Mouse (Mus musculus): ENCODE measurements around the gene Aldh9a1. TPM values are rescaled to one million over a fixed set of nuclear protein-coding genes. Genes with fewer than 3 reads are reported as not detected.
"Not testable (repeated sequence)": the region's sequence is repeated elsewhere in the genome, so short reads cannot be mapped to it uniquely, and the experiment has no call there.

Aldh9a1 gene
- total RNA-seq, 2 experiments from 2014 or later = 15.2 to 16.8 TPM

DNA sequence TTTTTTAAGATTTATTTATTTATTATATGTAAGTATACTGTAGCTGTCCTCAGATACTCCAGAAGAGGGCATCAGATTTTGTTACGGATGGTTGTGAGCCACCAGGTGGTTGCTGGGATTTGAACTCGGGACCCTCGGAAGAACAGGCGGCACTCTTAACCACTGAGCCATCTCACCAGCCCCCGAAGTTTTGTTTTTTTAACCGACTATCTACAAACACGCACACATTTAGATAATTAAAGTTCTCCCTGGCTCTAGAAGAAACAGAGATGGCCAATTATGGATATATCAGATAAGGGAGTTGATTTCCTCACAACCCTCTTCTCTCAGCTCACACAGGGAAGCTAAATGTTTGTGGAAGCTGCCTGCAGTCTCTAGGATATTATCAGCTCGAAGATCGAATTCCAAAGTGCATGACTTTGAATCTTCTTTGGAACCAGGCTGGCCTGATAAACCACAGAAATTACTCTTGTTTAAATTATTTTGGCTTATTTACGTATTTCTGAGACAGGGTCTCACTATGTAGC lies 3.7 kb upstream of the Aldh9a1 start:
- DNase-seq (ENCODE audit: low spot score in 2 of 2); intact Hi-C loops (cut with DNase I): not testable (repeated sequence)

- DNase-seq (ENCODE audit: low spot score in 2 of 2); intact Hi-C loops (cut with DNase I): not testable (repeated sequence)
These were observed 585 bp upstream of the Aldh9a1 start for GRCm38 (mm10) chr1:167349206-167349605.

DNA sequence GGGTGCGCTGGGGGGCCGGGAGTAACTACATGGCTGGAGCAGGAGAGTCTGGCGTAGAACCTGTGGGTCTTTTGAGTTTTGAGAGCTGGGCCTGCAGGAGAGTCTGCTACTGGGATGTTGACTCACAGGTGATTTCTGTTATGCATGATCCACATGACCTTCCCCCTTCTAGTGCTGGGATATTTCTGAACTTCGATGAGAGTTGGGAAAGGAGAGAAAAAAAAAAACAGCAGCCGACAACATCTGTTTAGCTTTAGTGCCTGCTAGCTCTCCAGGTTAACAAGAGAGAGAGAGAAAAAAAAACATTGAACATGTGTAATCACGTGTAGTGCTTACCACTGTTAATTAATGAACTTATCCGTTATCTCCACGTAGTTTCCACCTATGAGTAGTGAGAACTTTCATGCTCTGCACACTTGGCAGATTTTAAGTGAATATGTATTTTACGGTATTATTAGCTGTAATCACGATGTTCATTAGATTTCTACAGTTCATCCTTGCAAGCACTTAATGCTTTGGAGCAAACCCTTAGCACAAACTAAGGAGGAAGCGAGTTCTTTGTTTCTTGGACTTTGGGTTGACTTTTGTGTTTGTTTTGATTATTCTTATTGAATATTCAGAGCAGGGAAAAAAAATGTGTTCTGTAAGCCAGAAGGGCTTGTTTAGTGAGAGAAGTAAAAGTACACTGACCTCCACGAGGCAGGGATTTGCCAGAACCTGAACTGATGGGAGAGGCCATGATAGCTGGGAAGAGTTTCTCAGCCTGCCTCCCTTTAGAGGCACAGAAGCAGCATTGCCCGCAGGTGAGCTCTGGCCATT lies 1.0 kb downstream of the Aldh9a1 start:
- intact Hi-C loops (cut with DNase I) = no loop called here
- no peak for DNase-seq (ENCODE audit: low spot score in 2 of 2)

DNA sequence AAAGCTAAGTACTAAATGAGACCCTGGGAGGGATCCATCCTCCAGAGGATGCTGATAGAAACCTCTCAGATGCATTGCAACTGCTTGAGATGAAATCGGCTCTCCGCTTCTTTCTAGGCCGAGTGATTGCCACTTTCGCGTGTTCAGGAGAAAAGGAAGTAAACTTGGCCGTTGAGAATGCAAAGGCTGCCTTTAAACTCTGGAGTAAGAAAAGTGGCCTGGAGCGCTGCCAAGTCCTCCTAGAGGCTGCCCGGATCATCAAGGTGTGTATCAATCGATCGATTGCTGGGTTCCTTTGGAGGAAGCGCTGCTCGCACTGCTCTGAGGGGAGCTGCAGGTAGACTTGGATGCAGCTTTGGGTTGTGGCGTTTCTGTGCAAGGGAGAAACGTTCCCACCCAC lies 2.6 kb downstream of the Aldh9a1 start:
- DNase-seq (ENCODE audit: low spot score in 2 of 2) = no peak
- intact Hi-C loops (cut with DNase I) = no loop called here

DNA sequence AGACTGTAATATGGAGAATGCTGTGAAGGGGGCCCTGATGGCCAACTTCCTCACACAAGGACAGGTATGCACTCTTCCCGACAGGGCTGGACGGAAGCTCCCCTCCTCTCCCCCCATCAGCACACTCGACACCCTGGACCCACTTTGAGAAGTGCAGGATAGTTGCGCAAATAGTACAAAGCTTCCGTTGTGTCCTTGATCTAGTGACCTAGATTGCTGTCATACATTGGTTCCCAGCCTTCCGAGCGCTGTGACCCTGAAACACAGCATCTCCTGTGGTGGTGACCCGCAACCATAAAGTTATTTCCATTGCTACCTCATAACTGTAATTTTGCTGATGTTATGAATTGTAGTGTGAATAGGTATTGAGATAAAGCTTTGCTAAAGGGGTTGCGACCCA lies 7.6 kb downstream of the Aldh9a1 start:
- no peak for DNase-seq (ENCODE audit: low spot score in 2 of 2)
- intact Hi-C loops (cut with DNase I) = no loop called here

- no peak for DNase-seq (ENCODE audit: low spot score in 2 of 2)
- intact Hi-C loops (cut with DNase I) = no loop called here
These were observed 8.9 kb downstream of the Aldh9a1 start for GRCm38 (mm10) chr1:167358731-167359130.

DNA sequence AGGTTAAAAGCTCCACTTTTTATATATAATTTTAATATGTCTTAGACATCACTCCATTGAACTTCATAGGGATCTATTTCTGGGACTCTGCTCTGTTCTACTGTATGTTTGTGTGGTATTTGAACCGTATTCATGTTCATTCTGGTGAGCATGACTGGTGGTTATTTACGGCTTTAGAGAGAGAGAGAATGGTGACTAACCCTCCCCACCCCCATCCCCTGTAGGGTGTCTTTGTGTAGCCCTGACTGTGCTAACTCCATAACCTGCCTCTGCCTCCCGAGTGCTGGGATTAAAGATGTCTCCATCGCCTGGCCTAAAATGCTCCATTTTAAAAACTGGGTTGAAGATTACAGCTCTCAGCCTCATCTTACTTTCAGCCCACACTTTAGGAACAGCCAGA lies 10.5 kb downstream of the Aldh9a1 start:
- no peak for DNase-seq (ENCODE audit: low spot score in 2 of 2)
- intact Hi-C loops (cut with DNase I) = no loop called here

GRCm38 (mm10) chr1:167362819-167363218 lies 13.0 kb downstream of the Aldh9a1 start:
- DNase-seq (ENCODE audit: low spot score in 2 of 2) = no peak
- intact Hi-C loops (cut with DNase I) = no loop called here

DNA sequence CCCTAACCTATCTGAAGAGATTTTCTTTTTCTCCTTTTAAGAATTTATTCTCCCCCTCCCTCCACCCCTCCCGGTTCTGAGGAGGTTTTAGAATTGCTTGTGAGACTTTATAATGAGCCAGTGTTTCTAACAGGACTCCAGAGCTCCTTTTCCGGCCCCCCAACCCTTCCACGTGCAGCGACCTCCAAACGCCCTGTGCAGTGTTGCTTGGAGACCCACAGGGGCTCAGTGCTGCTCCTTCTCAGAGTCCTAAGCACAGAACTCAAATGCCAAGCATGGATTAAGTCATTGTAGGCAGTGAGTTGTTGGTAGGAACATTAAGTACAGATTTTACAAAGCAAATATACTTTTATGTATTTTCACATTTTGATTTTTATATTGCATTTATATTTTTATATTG lies 13.5 kb downstream of the Aldh9a1 start:
- intact Hi-C loops (cut with DNase I) = no loop called here

DNA sequence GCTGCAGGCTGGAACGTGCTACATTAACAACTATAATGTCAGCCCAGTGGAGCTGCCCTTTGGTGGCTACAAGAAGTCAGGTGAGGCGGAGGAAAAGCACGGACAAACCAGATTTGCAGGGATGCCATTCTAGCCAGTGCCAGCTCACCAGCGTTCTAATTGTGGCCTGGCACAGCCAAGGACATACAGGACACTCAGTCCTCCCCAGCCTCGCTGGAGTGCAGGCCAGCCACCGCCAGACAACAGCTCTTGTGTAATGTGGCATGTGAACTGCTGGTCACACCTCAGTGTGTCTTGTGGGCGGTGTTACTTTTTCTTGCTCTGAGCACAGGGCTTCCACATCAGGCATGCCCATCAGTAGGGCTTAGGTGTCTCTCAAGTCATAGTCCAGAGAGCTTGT lies 16.0 kb downstream of the Aldh9a1 start:
- no peak for DNase-seq (ENCODE audit: low spot score in 2 of 2)
- intact Hi-C loops (cut with DNase I) = no loop called here

More for the DNA sequence above, 13.5 kb downstream of the Aldh9a1 start:
- no peak for DNase-seq (ENCODE audit: low spot score in 2 of 2)

GRCm38 (mm10) chr1:167366621-167367020 lies 16.8 kb downstream of the Aldh9a1 start:
- intact Hi-C loops (cut with DNase I) = no loop called here
- DNase-seq (ENCODE audit: low spot score in 2 of 2) = no peak

- intact Hi-C loops (cut with DNase I) = no loop called here
- DNase-seq (ENCODE audit: low spot score in 2 of 2) = no peak
These were observed 18.2 kb downstream of the Aldh9a1 start for GRCm38 (mm10) chr1:167368018-167368417.

- DNase-seq (ENCODE audit: low spot score in 2 of 2) = no peak
- intact Hi-C loops (cut with DNase I) = no loop called here
These were observed 18.7 kb downstream of the Aldh9a1 start for GRCm38 (mm10) chr1:167368513-167368912.

DNA sequence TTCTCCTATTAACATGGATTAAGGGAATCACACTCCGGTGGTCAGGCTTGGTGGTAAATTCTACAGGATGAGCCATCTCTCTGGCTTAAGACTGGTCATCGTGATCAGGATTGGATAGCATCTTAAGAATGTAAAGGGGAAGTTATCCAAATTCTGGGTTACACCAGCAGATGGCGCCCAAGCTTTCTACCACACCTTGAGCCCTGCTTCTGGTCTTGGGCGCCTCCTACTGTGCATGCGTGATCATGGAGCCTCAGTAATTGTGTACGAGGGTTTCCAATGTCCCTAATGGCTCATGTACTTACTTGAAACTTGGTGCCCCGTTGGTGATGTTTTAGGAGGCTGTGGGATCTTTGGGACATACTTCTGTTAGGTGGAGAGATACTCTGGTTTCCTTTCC lies 20.1 kb downstream of the Aldh9a1 start:
- peak; percentile 83 to 92 for DNase-seq (ENCODE audit: low spot score in 2 of 2)
- intact Hi-C loops (cut with DNase I) = loop anchor here (1.0 kb wide), 1 partner anchor 24 kb away; no protein-coding TSS in a partner anchor

DNA sequence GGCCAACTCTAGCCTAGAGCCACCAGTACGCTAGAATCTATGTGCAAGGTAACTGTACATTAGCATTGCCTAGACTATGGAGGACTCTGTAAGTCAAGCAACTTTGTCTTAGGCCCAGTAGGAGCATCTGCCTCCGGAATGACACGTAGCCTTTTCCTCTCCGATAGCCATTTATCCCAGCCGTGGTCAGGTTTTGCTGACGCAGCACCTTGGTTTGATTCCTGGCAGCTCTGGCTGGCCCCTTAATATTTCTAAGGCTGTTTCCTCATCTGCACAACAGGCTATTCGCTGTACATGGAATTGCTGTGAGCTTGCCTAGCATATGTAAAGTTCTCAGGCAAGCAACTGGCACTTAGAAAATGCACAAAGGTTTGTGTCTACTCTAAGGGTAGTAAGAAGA lies 22.9 kb downstream of the Aldh9a1 start:
- DNase-seq (ENCODE audit: low spot score in 2 of 2) = no peak
- intact Hi-C loops (cut with DNase I) = no loop called here

DNA sequence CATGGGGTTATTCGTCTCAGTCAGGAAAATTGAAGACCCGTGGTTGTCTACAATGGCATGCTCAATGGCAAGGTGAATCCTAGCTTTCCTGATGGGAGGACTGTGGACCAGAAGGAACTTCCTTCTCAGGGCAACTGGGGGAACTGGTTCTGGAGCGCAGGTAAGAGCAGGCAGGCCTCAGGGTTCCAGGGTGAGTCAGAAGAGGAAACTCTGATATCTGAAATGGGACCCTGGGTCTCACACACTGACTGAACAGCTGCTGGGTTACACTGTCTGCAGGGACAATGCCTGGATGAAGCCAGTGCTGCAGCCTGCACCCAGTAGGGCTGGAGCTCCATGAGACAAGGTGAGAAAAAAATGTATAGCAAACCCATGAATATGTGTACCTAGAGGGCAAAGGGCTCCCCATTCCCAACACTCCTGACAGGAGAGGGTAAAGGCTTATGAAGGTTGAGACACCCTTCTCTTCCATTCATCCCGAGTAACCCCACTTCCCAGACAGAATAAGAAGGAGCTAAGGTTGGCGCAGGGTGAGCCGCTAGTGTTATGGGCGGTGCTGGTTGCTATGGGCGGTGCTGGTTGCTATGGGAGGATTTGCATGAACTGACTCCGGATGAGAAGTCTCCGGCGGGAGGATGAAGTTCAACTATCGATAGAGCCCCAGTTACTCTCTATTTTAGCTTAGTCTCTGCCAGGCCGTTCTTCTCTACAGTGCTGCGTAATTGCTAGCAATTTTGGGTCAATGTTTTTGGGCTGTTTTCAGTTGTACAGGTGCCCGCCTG lies 24.4 kb downstream of the Aldh9a1 start:
- DNase-seq (ENCODE audit: low spot score in 2 of 2) = no peak
- intact Hi-C loops (cut with DNase I) = no loop called here

GRCm38 (mm10) chr1:167374942-167375341 lies 25.2 kb downstream of the Aldh9a1 start:
- intact Hi-C loops (cut with DNase I) = no loop called here
- no peak for DNase-seq (ENCODE audit: low spot score in 2 of 2)

DNA sequence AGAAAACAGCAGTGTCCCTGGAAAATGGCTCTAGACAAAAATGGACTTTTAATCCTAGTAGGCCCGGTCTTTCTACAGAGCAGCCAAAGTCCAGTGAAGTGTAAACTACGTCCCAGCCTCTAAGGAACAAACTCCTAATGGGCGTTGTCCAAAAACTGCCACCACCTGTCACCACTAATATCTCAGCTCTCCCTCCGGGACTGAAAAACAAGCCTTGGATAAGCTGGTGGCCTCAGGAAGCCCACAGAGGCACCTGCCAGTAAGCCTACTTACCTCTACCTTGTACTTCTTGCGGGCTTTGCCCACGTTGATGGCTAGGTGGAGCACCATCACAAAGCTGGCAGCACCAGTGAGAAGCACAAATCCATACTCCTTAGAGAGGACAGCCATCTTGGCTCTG lies 28.2 kb downstream of the Aldh9a1 start:
- no peak for DNase-seq (ENCODE audit: low spot score in 2 of 2)
- intact Hi-C loops (cut with DNase I) = no loop called here

GRCm38 (mm10) chr1:167379751-167380150 lies 30.0 kb downstream of the Aldh9a1 start:
- intact Hi-C loops (cut with DNase I) = no loop called here
- DNase-seq (ENCODE audit: low spot score in 2 of 2) = no peak

GRCm38 (mm10) chr1:167380223-167380622 lies 30.4 kb downstream of the Aldh9a1 start:
- no peak for DNase-seq (ENCODE audit: low spot score in 2 of 2)
- intact Hi-C loops (cut with DNase I) = no loop called here
